Mouse (Mus musculus): ENCODE results near the gene Lgr6. TPM values are rescaled to one million over a fixed set of nuclear protein-coding genes. Genes with fewer than 3 reads are reported as not detected.
"Not testable (repeated sequence)": the region's sequence is repeated elsewhere in the genome, so short reads cannot be mapped to it uniquely, and the experiment has no call there.

Lgr6 gene
- total and polyA plus RNA-seq, 2 experiments from 2014 or later: 3.8 to 8.6 TPM

- TF ChIP-seq CTCF (IDR thresholded peaks at IDR 0.05; ENCODE audit: low read depth) (peak; percentile 83), EP300 (IDR thresholded peaks at IDR 0.05; ENCODE audit: low read depth) (no peak)
- Histone ChIP-seq H3K4me1 (ENCODE audit: control insufficient read depth, insufficient read depth) (no peaks in the 10 kb centered on the region), H3K36me3 (replicated peaks; ENCODE audit: control insufficient read depth, insufficient read depth, low read length) (no peaks in the 10 kb centered on the region), H3K9ac (replicated peaks; ENCODE audit: low read depth, low read length) (no peak overlapping the region), H3K4me3 (ENCODE audit: low read depth, low read length) (no peak overlapping the region), H3K27me3 (ENCODE audit: control insufficient read depth, insufficient read depth, low read length) (0 out of 2 replicates have a peak, but pooled peaks cover 3% of the 10 kb centered on the region), H3K9me3 (replicated peaks; ENCODE audit: control insufficient read depth, low read length) (no peaks in the 10 kb centered on the region), H3K27ac (ENCODE audit: low read depth) (no peak overlapping the region), H3K4me2 (ENCODE audit: low read depth, low read length) (no peak overlapping the region)
- DNase-seq (ENCODE audit: low spot score) (peak; percentile 29), ATAC-seq (ENCODE audit: insufficient read depth, low read depth) (no peak)
- WGBS: 8% methylated on average over 8 of the region's 8 CpGs
Observed at GRCm38 (mm10) chr1:135112661-135113060, 7.6 kb upstream of the Lgr6 start.

GRCm38 (mm10) chr1:135111271-135111670 lies 6.2 kb upstream of the Lgr6 start:
- H3K4me1 ChIP-seq (ENCODE audit: control insufficient read depth, insufficient read depth): not testable (repeated sequence)

GRCm38 (mm10) chr1:135110075-135110474 lies 5.0 kb upstream of the Lgr6 start:
- Histone ChIP-seq H3K9me3 (replicated peaks; ENCODE audit: control insufficient read depth, low read length) (no peaks in the 10 kb centered on the region), H3K36me3 (replicated peaks; ENCODE audit: control insufficient read depth, insufficient read depth, low read length) (no peaks in the 10 kb centered on the region), H3K4me3 (ENCODE audit: low read depth, low read length) (no peak overlapping the region), H3K4me2 (ENCODE audit: low read depth, low read length) (no peak overlapping the region), H3K9ac (replicated peaks; ENCODE audit: low read depth, low read length) (no peak overlapping the region), H3K27me3 (ENCODE audit: control insufficient read depth, insufficient read depth, low read length) (peaks cover 15% of the 10 kb centered on the region), H3K4me1 (ENCODE audit: control insufficient read depth, insufficient read depth) (no peaks in the 10 kb centered on the region), H3K27ac (ENCODE audit: low read depth) (no peak overlapping the region)
- 17% methylated on average over 6 of the region's 6 CpGs for WGBS
- ATAC-seq (ENCODE audit: insufficient read depth, low read depth) (no peak), DNase-seq (ENCODE audit: low spot score) (no peak)
- TF ChIP-seq CTCF (IDR thresholded peaks at IDR 0.05; ENCODE audit: low read depth) (peak; percentile 92), EP300 (IDR thresholded peaks at IDR 0.05; ENCODE audit: low read depth) (no peak)

More at GRCm38 (mm10) chr1:135111271-135111670, 6.2 kb upstream of the Lgr6 start:
- not testable (repeated sequence) for H3K9me3 ChIP-seq (replicated peaks; ENCODE audit: control insufficient read depth, low read length); ATAC-seq (ENCODE audit: insufficient read depth, low read depth); H3K27me3 ChIP-seq (ENCODE audit: control insufficient read depth, insufficient read depth, low read length); H3K4me3 ChIP-seq (ENCODE audit: low read depth, low read length); H3K9ac ChIP-seq (replicated peaks; ENCODE audit: low read depth, low read length); H3K27ac ChIP-seq (ENCODE audit: low read depth); H3K4me2 ChIP-seq (ENCODE audit: low read depth, low read length); DNase-seq (ENCODE audit: low spot score); H3K36me3 ChIP-seq (replicated peaks; ENCODE audit: control insufficient read depth, insufficient read depth, low read length)
- 45% methylated on average over 4 of the region's 5 CpGs for WGBS

- DNase-seq (ENCODE audit: low spot score) (peak; percentile 49), ATAC-seq (ENCODE audit: insufficient read depth, low read depth) (no peak)
- Histone ChIP-seq H3K27ac (ENCODE audit: low read depth) (no peak overlapping the region), H3K36me3 (replicated peaks; ENCODE audit: control insufficient read depth, insufficient read depth, low read length) (no peaks in the 10 kb centered on the region), H3K4me1 (ENCODE audit: control insufficient read depth, insufficient read depth) (no peaks in the 10 kb centered on the region), H3K9me3 (replicated peaks; ENCODE audit: control insufficient read depth, low read length) (no peaks in the 10 kb centered on the region), H3K4me2 (ENCODE audit: low read depth, low read length) (no peak overlapping the region), H3K9ac (replicated peaks; ENCODE audit: low read depth, low read length) (no peak overlapping the region), H3K27me3 (ENCODE audit: control insufficient read depth, insufficient read depth, low read length) (peaks cover 29% of the 10 kb centered on the region), H3K4me3 (ENCODE audit: low read depth, low read length) (no peak overlapping the region)
- TF ChIP-seq EP300 (IDR thresholded peaks at IDR 0.05; ENCODE audit: low read depth): no peak
- TF ChIP-seq CTCF (IDR thresholded peaks at IDR 0.05; ENCODE audit: low read depth): peak; percentile 82
- 39% methylated on average over 6 of the region's 6 CpGs for WGBS
Observed at GRCm38 (mm10) chr1:135108611-135109010, 3.5 kb upstream of the Lgr6 start.

- ATAC-seq (ENCODE audit: insufficient read depth, low read depth): peak; percentile 50
- 3% methylated on average over 8 of the region's 8 CpGs for WGBS
- Histone ChIP-seq H3K4me1 (ENCODE audit: control insufficient read depth, insufficient read depth) (no peaks in the 10 kb centered on the region), H3K27ac (ENCODE audit: low read depth) (no peak overlapping the region), H3K4me2 (ENCODE audit: low read depth, low read length) (peak overlapping the region; percentile 71; the same call in 1 of the 2 replicates), H3K36me3 (replicated peaks; ENCODE audit: control insufficient read depth, insufficient read depth, low read length) (no peaks in the 10 kb centered on the region), H3K27me3 (ENCODE audit: control insufficient read depth, insufficient read depth, low read length) (peaks cover 34% of the 10 kb centered on the region), H3K9ac (replicated peaks; ENCODE audit: low read depth, low read length) (no peak overlapping the region), H3K9me3 (replicated peaks; ENCODE audit: control insufficient read depth, low read length) (no peaks in the 10 kb centered on the region), H3K4me3 (ENCODE audit: low read depth, low read length) (no peak overlapping the region)
- peak; percentile 53 for DNase-seq (ENCODE audit: low spot score)
- TF ChIP-seq EP300 (IDR thresholded peaks at IDR 0.05; ENCODE audit: low read depth): no peak
- TF ChIP-seq CTCF (IDR thresholded peaks at IDR 0.05; ENCODE audit: low read depth): peak; percentile 87
Observed at GRCm38 (mm10) chr1:135105951-135106350, 875 bp upstream of the Lgr6 start.

GRCm38 (mm10) chr1:135100400-135100799 lies 4.7 kb downstream of the Lgr6 start:
- no peaks in the 10 kb centered on the region for H3K36me3 ChIP-seq (replicated peaks; ENCODE audit: control insufficient read depth, insufficient read depth, low read length)
- H3K9ac ChIP-seq (replicated peaks; ENCODE audit: low read depth, low read length): no peak overlapping the region
- TF ChIP-seq EP300 (IDR thresholded peaks at IDR 0.05; ENCODE audit: low read depth) (no peak), CTCF (IDR thresholded peaks at IDR 0.05; ENCODE audit: low read depth) (no peak)
- H3K4me3 ChIP-seq (ENCODE audit: low read depth, low read length): no peak overlapping the region
- ATAC-seq (ENCODE audit: insufficient read depth, low read depth) (no peak), DNase-seq (ENCODE audit: low spot score) (no peak)
- no peak overlapping the region for H3K4me2 ChIP-seq (ENCODE audit: low read depth, low read length)
- peaks cover 34% of the 10 kb centered on the region for H3K27me3 ChIP-seq (ENCODE audit: control insufficient read depth, insufficient read depth, low read length)
- no peaks in the 10 kb centered on the region for H3K9me3 ChIP-seq (replicated peaks; ENCODE audit: control insufficient read depth, low read length)
- peaks cover 28% of the 10 kb centered on the region for H3K4me1 ChIP-seq (ENCODE audit: control insufficient read depth, insufficient read depth)
- H3K27ac ChIP-seq (ENCODE audit: low read depth): no peak overlapping the region
- 50% methylated on average over 3 of the region's 7 CpGs for WGBS

Measured in heart, postnatal 0 days (tissue).